Mouse (Mus musculus): ENCODE data around the gene Tmc5. TPM values are rescaled to one million over a fixed set of nuclear protein-coding genes. Genes with fewer than 3 reads are reported as not detected.
A peak's percentile ranks its signal among the peaks of the same experiment; 100 is the strongest.

Gene Tmc5
- polyA plus RNA-seq (2016; fragmentation: Nextera tagmentation; extraction: Ambion mirVana) = 0.05 and 0.11 TPM in 2 replicates

GRCm38 (mm10) chr7:118597201-118597600, at the start of gene Tmc5:
Gene Tmc5, plus strand, starts transcription at chr7:118597297.
- Histone ChIP-seq H3K36me3 (replicated peaks) (no peaks in the 10 kb centered on the region), H3K27me3 (ENCODE audit: poor library complexity, severe bottlenecking) (peaks cover 40% of the 10 kb centered on the region), H3K9me3 (no peaks in the 10 kb centered on the region), H3K4me3 (peak within 1 kb of the TSS; percentile 50), H3K4me1 (peaks cover 53% of the 10 kb centered on the region), H3K27ac (peak within 1 kb of the TSS; percentile 77)
- 4% methylated on average over 23 of the region's 23 CpGs for WGBS
- DNase-seq (ENCODE audit: extremely low spot score, low spot score) = no peak

- Histone ChIP-seq H3K27ac (no peak overlapping the region), H3K27me3 (ENCODE audit: poor library complexity, severe bottlenecking) (no peaks in the 10 kb centered on the region), H3K36me3 (replicated peaks) (peaks cover 62% of the 10 kb centered on the region), H3K4me1 (no peaks in the 10 kb centered on the region), H3K4me3 (no peak overlapping the region), H3K9me3 (no peaks in the 10 kb centered on the region; the same call in 1 of the 2 replicates)
- no peak for DNase-seq (ENCODE audit: extremely low spot score, low spot score)
- 88% methylated on average over 10 of the region's 10 CpGs for WGBS
Measured at GRCm38 (mm10) chr7:118547451-118547850, 49.6 kb upstream of the Tmc5 start.

DNA sequence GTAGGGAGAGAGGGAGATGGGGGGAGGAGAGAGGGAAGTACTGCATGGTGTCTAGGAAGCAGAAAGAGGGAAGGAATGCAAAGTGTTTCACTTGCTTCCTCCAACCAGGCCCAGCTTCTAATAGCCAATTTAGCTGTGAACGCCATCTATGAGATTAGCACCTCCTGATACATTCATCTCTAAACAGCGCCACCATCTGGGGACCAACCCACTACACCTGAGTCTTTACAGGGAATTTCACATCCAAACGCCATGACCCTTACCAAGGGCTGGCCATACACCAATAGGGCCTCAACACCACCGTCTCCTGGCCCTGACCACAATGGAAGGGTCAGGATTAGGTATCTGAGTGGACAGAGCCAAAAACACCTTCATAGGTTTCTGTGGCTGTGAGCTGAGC, 43.2 kb upstream of the Tmc5 start:
- no peak overlapping the region for H3K27ac ChIP-seq
- WGBS = 68% methylated on average over 4 of the region's 4 CpGs
- no peaks in the 10 kb centered on the region for H3K4me1 ChIP-seq
- H3K9me3 ChIP-seq = no peaks in the 10 kb centered on the region; the same call in 1 of the 2 replicates
- H3K4me3 ChIP-seq = no peak overlapping the region
- no peak for DNase-seq (ENCODE audit: extremely low spot score, low spot score)
- no peaks in the 10 kb centered on the region for H3K27me3 ChIP-seq (ENCODE audit: poor library complexity, severe bottlenecking)
- peaks cover 91% of the 10 kb centered on the region for H3K36me3 ChIP-seq (replicated peaks)

DNA sequence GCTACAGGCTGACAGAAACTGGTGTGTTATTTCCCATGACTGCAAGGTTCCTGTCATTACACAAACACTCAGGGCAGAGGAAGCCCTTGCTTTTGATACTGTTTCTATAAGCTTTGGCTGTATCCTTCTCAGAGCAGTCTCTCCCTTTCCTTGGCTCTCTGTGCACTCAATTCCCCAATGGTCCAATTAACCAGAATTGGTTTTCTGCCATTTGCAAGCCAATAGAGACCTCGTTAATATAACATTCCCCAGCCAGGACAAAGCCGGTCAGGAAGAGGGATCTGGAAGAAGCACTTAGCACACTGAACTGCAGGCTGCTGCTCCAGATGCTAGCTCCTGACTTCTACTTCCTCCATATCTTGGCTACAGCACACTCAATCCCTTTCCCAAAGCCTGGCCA, 42.8 kb upstream of the Tmc5 start:
- no peak overlapping the region for H3K27ac ChIP-seq
- H3K36me3 ChIP-seq (replicated peaks) = peaks cover 91% of the 10 kb centered on the region
- H3K4me3 ChIP-seq = no peak overlapping the region
- DNase-seq (ENCODE audit: extremely low spot score, low spot score) = no peak
- H3K4me1 ChIP-seq = no peaks in the 10 kb centered on the region
- WGBS = 79% methylated on average over 2 of the region's 2 CpGs
- no peaks in the 10 kb centered on the region for H3K27me3 ChIP-seq (ENCODE audit: poor library complexity, severe bottlenecking)
- H3K9me3 ChIP-seq = no peaks in the 10 kb centered on the region; the same call in 1 of the 2 replicates

DNA sequence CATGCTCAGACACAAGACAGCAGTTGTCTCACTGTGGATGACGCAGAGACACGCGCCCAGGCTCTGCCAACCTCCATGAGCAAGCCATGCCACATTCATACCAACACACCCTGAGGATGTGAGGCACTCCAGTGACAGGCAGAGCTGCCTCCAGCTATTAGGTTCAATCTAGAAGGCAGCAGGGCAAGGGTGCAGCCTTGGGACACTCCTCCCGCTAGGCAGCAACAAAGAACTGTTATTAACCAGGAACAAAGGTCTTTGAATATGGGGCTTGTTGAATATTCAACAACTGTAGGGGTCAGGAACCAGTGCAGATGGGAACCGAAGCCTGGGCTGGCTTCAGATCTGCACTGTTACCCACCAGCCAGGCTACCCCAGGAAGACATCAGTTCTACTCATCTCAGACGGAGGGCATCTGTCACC, 28.0 kb upstream of the Tmc5 start:
- DNase-seq (ENCODE audit: extremely low spot score, low spot score) = no peak
- peak overlapping the region; percentile 3 for H3K27ac ChIP-seq
- H3K9me3 ChIP-seq = peaks cover 5% of the 10 kb centered on the region; the same call in 1 of the 2 replicates
- no peaks in the 10 kb centered on the region for H3K27me3 ChIP-seq (ENCODE audit: poor library complexity, severe bottlenecking)
- WGBS = 71% methylated on average over 6 of the region's 6 CpGs
- peaks cover 22% of the 10 kb centered on the region for H3K4me1 ChIP-seq
- no peak overlapping the region for H3K4me3 ChIP-seq
- H3K36me3 ChIP-seq (replicated peaks) = peaks cover 32% of the 10 kb centered on the region

DNA sequence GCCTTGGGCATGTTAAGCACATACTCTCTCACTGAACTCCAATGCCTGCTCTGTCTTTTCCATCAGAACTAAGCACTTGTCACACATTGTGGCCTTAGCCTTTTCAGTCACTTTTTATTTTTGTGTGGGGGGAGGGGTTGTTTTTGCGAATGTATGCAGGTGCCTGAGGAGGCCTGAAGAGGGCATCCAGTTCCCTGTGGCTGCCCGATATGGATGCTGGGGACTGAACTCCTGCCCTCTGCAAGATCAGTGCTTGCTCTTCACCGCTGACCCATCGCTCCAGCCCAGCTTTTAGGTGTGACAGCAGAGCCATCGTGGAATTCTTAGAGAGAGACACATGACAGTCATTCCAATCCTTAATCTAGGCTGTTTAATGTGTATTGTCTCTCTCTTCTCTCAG, 25.7 kb upstream of the Tmc5 start:
- no peak for DNase-seq (ENCODE audit: extremely low spot score, low spot score)
- peaks cover 5% of the 10 kb centered on the region; the same call in 1 of the 2 replicates for H3K9me3 ChIP-seq
- no peak overlapping the region for H3K4me3 ChIP-seq
- no peaks in the 10 kb centered on the region for H3K27me3 ChIP-seq (ENCODE audit: poor library complexity, severe bottlenecking)
- no peak overlapping the region for H3K27ac ChIP-seq
- peaks cover 16% of the 10 kb centered on the region; the same call in 1 of the 2 replicates for H3K36me3 ChIP-seq (replicated peaks)
- 53% methylated on average over 5 of the region's 5 CpGs for WGBS
- peaks cover 22% of the 10 kb centered on the region for H3K4me1 ChIP-seq

DNA sequence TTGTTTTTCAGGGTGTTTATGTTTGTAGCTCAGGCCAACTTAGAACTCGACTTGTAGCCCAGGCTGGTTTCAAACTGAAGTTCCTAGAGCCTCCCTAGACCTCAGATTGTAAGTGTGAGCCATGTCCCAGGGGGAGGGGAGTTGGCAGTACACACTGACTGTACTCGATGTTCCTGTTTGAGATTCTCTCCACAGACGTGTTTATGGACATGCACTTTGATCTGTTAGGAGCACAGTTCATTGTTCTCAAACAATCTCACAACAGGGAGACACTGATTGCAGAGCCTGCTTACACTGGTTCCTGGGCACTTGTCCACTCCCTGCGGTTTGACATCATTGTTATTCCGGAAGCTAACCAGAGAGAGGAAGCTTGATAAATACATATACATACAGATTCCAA, 25.1 kb upstream of the Tmc5 start:
- 72% methylated on average over 5 of the region's 5 CpGs for WGBS
- no peak overlapping the region for H3K4me3 ChIP-seq
- peaks cover 16% of the 10 kb centered on the region; the same call in 1 of the 2 replicates for H3K36me3 ChIP-seq (replicated peaks)
- peaks cover 26% of the 10 kb centered on the region for H3K4me1 ChIP-seq
- DNase-seq (ENCODE audit: extremely low spot score, low spot score) = no peak
- no peaks in the 10 kb centered on the region for H3K27me3 ChIP-seq (ENCODE audit: poor library complexity, severe bottlenecking)
- H3K9me3 ChIP-seq = peaks cover 5% of the 10 kb centered on the region; the same call in 1 of the 2 replicates
- no peak overlapping the region for H3K27ac ChIP-seq

DNA sequence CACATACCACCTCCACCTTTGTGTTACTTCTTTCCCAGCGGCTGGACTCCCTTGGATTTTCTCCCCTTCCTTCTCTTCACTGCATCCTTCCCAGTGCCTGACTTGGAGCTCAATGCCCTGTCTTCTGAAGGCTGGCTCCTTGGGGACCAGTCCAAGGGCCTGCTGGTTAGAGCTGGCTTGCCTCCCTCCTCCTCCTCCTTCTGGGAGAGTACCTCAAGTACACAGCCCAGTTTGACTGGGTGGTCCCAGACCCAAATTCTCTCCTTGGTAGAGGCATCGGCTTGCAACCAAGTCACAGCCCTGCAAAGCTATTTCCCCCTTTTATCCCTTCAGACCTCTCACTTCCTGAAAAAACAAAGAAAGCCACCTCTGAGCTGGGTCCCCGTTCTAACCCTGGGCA, 18.8 kb upstream of the Tmc5 start:
- H3K27me3 ChIP-seq (ENCODE audit: poor library complexity, severe bottlenecking) = no peaks in the 10 kb centered on the region
- peaks cover 14% of the 10 kb centered on the region for H3K9me3 ChIP-seq
- 81% methylated on average over 3 of the region's 3 CpGs for WGBS
- no peak for DNase-seq (ENCODE audit: extremely low spot score, low spot score)
- no peak overlapping the region for H3K4me3 ChIP-seq
- peaks cover 40% of the 10 kb centered on the region for H3K36me3 ChIP-seq (replicated peaks)
- H3K27ac ChIP-seq = peak overlapping the region; percentile 69
- H3K4me1 ChIP-seq = peaks cover 27% of the 10 kb centered on the region

DNA sequence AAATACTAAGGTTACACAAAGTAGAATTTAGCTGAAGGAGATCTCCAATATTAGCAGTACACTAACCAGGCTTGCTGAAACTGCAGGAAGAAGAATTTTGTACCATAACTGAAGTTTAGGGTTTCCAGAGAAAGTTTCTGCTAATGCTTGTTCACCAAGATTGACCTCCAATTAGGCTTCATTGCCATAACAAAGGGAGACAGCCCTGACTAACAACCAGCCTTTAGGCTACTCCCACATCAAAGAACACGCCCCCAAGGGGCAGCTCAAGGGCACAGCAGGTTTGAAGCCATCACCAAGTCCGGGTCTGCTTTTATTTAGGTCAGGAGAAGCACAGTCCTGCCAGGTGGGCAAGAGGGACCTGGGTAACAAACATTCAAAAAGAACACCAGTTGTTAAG, 17.2 kb upstream of the Tmc5 start:
- no peak overlapping the region for H3K27ac ChIP-seq
- peaks cover 43% of the 10 kb centered on the region for H3K4me1 ChIP-seq
- H3K27me3 ChIP-seq (ENCODE audit: poor library complexity, severe bottlenecking) = no peaks in the 10 kb centered on the region
- peaks cover 31% of the 10 kb centered on the region for H3K36me3 ChIP-seq (replicated peaks)
- peaks cover 14% of the 10 kb centered on the region for H3K9me3 ChIP-seq
- DNase-seq (ENCODE audit: extremely low spot score, low spot score) = no peak
- WGBS = 70% methylated on average over 2 of the region's 2 CpGs
- no peak overlapping the region for H3K4me3 ChIP-seq

GRCm38 (mm10) chr7:118583821-118584220, 13.3 kb upstream of the Tmc5 start:
- no peaks in the 10 kb centered on the region for H3K27me3 ChIP-seq (ENCODE audit: poor library complexity, severe bottlenecking)
- peaks cover 14% of the 10 kb centered on the region for H3K9me3 ChIP-seq
- no peak for DNase-seq (ENCODE audit: extremely low spot score, low spot score)
- peaks cover 31% of the 10 kb centered on the region for H3K36me3 ChIP-seq (replicated peaks)
- peak overlapping the region; percentile 78 for H3K4me3 ChIP-seq
- peaks cover 29% of the 10 kb centered on the region for H3K4me1 ChIP-seq
- WGBS = 24% methylated on average over 7 of the region's 7 CpGs
- peak overlapping the region; percentile 93 for H3K27ac ChIP-seq

DNA sequence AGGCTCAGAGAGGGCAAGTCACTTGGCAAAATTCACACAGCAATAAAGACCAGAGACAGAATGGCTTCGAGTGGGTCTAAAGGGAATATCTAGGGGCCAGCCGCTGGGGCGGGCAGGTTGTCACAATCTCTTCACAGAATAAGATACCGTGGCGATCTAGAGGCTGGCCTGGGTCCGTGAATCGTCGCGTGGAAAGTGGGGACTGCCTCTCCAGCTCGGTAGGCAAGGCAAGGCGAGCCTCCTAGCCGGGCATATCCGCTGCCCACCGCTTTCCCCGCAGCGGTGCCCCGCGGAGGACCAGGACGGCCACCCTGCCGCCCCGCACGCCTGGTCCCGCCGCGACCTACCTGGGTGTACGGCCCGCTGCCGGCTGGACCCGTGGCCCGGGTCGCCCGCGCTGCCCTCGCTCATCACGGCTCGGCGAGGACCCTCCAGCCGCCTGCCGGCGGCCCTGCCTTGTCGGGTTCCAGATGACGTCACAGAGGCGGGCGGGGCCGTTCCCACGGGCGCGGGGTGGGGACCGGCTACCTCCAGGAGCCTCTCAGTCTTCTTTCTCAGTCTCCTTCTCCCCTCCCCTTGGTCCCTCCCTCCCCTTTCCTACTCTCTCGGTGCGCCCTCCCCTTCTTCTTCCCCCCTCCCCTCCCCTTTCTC, 12.7 kb upstream of the Tmc5 start, which contains the start of gene Tmc7:
TSS of gene Tmc7 (minus strand) at position 480 of the 651 bp plus-strand sequence.
- Histone ChIP-seq H3K27me3 (ENCODE audit: poor library complexity, severe bottlenecking) (no peaks in the 10 kb centered on the region), H3K4me3 (peak within 1 kb of the TSS; percentile 78), H3K9me3 (peaks cover 14% of the 10 kb centered on the region), H3K36me3 (replicated peaks) (peaks cover 27% of the 10 kb centered on the region), H3K4me1 (peaks cover 29% of the 10 kb centered on the region), H3K27ac (peak within 1 kb of the TSS; percentile 93)
- WGBS = 1% methylated on average over 41 of the region's 51 CpGs
- peak; percentile 85 for DNase-seq (ENCODE audit: extremely low spot score, low spot score)

GRCm38 (mm10) chr7:118584926-118585325, 12.2 kb upstream of the Tmc5 start:
- Histone ChIP-seq H3K4me1 (peaks cover 29% of the 10 kb centered on the region), H3K36me3 (replicated peaks) (peaks cover 22% of the 10 kb centered on the region), H3K9me3 (peaks cover 13% of the 10 kb centered on the region), H3K27ac (peak overlapping the region; percentile 93), H3K27me3 (ENCODE audit: poor library complexity, severe bottlenecking) (no peaks in the 10 kb centered on the region), H3K4me3 (peak overlapping the region; percentile 78)
- 74% methylated on average over 5 of the region's 5 CpGs for WGBS
- DNase-seq (ENCODE audit: extremely low spot score, low spot score) = no peak

DNA sequence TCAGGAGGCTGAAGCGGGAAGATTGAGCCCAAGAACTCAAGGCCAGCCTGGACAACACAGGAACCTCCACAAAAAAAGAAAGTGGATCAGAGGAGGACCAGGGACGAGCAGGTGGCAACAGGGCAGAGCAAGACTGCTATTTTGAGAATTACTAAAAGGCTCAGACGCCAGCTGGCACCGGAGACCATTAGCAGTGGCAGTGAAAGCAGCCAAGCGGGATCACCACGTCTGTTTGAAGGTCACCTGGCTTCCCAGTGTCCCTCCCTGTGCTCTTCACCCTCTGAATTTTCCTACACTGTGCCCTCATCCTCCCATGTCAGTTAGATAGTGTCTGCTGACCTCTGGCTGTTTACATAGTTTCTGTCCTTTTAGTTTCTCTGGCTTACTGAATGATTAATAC, 11.2 kb upstream of the Tmc5 start:
- Histone ChIP-seq H3K4me1 (peaks cover 29% of the 10 kb centered on the region), H3K36me3 (replicated peaks) (peaks cover 12% of the 10 kb centered on the region), H3K27me3 (ENCODE audit: poor library complexity, severe bottlenecking) (no peaks in the 10 kb centered on the region), H3K27ac (no peak overlapping the region), H3K9me3 (peaks cover 5% of the 10 kb centered on the region), H3K4me3 (no peak overlapping the region)
- WGBS = 82% methylated on average over 6 of the region's 6 CpGs
- no peak for DNase-seq (ENCODE audit: extremely low spot score, low spot score)

Data from forebrain, embryonic 10.5 days (tissue).